Mouse (Mus musculus): ENCODE data around the gene Sde2. TPM values are rescaled to one million over a fixed set of nuclear protein-coding genes. Genes with fewer than 3 reads are reported as not detected.
A peak's percentile ranks its signal among the peaks of the same experiment; 100 is the strongest.
"Not testable (repeated sequence)": the region's sequence is repeated elsewhere in the genome, so short reads cannot be mapped to it uniquely, and the experiment has no call there.

The Sde2 gene
- polyA plus RNA-seq, 1 experiment from 2014 or later, result 36.0 TPM

- Histone ChIP-seq H3K36me3 (no peaks in the 10 kb centered on the region), H3K9me3 (no peaks in the 10 kb centered on the region), H3K4me1 (peaks cover 23% of the 10 kb centered on the region), H3K9ac (no peak within 1 kb of the TSS), H3K4me2 (no peak within 1 kb of the TSS), H3K27ac (no peak within 1 kb of the TSS), H3K27me3 (peaks cover 44% of the 10 kb centered on the region), H3K4me3 (no peak within 1 kb of the TSS)
- ATAC-seq (ENCODE audit: insufficient number of reproducible peaks, insufficient read depth, low FRiP score, low TSS enrichment, low read depth), result no peak
- 44% methylated on average over 10 of the region's 10 CpGs for WGBS
These were observed 41.9 kb downstream of the Sde2 start, which contains the start of gene Lefty2 for GRCm38 (mm10) chr1:180892808-180893207. TSS of gene Lefty2 (plus strand) at chr1:180893108.

GRCm38 (mm10) chr1:180894088-180894987 is 43.4 kb downstream of the Sde2 start:
- H3K9me3 ChIP-seq, H3K36me3 ChIP-seq, H3K4me1 ChIP-seq, H3K27ac ChIP-seq: not testable (repeated sequence)
- peak overlapping the region; percentile 36; the same call in 1 of the 2 replicates for H3K9ac ChIP-seq
- peak; percentile 60; the same call in 1 of the 2 replicates for ATAC-seq (ENCODE audit: insufficient number of reproducible peaks, insufficient read depth, low FRiP score, low TSS enrichment, low read depth)
- peaks cover 40% of the 10 kb centered on the region for H3K27me3 ChIP-seq
- H3K4me2 ChIP-seq, result peak overlapping the region; percentile 54
- WGBS, result 8% methylated on average over 49 of the region's 51 CpGs
- peak overlapping the region; percentile 27 for H3K4me3 ChIP-seq

GRCm38 (mm10) chr1:180901107-180901506 is 50.2 kb downstream of the Sde2 start:
- no peak overlapping the region for H3K9ac ChIP-seq
- no peak for ATAC-seq (ENCODE audit: insufficient number of reproducible peaks, insufficient read depth, low FRiP score, low TSS enrichment, low read depth)
- no peak overlapping the region for H3K27ac ChIP-seq
- H3K4me2 ChIP-seq, result no peak overlapping the region
- H3K4me1 ChIP-seq, result peaks cover 15% of the 10 kb centered on the region
- peaks cover 5% of the 10 kb centered on the region for H3K36me3 ChIP-seq
- no peaks in the 10 kb centered on the region for H3K9me3 ChIP-seq
- no peak overlapping the region for H3K4me3 ChIP-seq
- WGBS, result 2% methylated on average over 4 of the region's 4 CpGs
- H3K27me3 ChIP-seq, result 0 out of 2 replicates have a peak, but pooled peaks cover 3% of the 10 kb centered on the region

GRCm38 (mm10) chr1:180902915-180903314 is 52.0 kb downstream of the Sde2 start:
- Histone ChIP-seq H3K9me3 (no peaks in the 10 kb centered on the region), H3K4me2 (no peak overlapping the region), H3K4me1 (peaks cover 20% of the 10 kb centered on the region), H3K27ac (no peak overlapping the region), H3K9ac (no peak overlapping the region), H3K36me3 (peaks cover 23% of the 10 kb centered on the region), H3K27me3 (0 out of 2 replicates have a peak, but pooled peaks cover 3% of the 10 kb centered on the region), H3K4me3 (no peak overlapping the region)
- no peak for ATAC-seq (ENCODE audit: insufficient number of reproducible peaks, insufficient read depth, low FRiP score, low TSS enrichment, low read depth)
- WGBS, result 26% methylated on average over 5 of the region's 5 CpGs

GRCm38 (mm10) chr1:180903666-180904038 is 52.7 kb downstream of the Sde2 start:
- peak overlapping the region; percentile 90 for H3K27ac ChIP-seq

GRCm38 (mm10) chr1:180904039-180904814 is 53.3 kb downstream of the Sde2 start, which contains the start of gene Pycr2:
TSS of gene Pycr2 (plus strand) at chr1:180904293.
- H3K27me3 ChIP-seq, result 0 out of 2 replicates have a peak, but pooled peaks cover 3% of the 10 kb centered on the region
- under 1% methylated on average over 52 of the region's 52 CpGs for WGBS

More at GRCm38 (mm10) chr1:180903666-180904038, 52.7 kb downstream of the Sde2 start:
- H3K9ac ChIP-seq, result peak overlapping the region; percentile 94
- no peak for ATAC-seq (ENCODE audit: insufficient number of reproducible peaks, insufficient read depth, low FRiP score, low TSS enrichment, low read depth)
- WGBS, result 38% methylated on average over 10 of the region's 10 CpGs
- H3K4me3 ChIP-seq, result peak overlapping the region; percentile 93
- H3K9me3 ChIP-seq, result no peaks in the 10 kb centered on the region
- H3K4me2 ChIP-seq, result peak overlapping the region; percentile 84
- H3K36me3 ChIP-seq, result peaks cover 29% of the 10 kb centered on the region
- H3K4me1 ChIP-seq, result peaks cover 20% of the 10 kb centered on the region
- H3K27me3 ChIP-seq, result 0 out of 2 replicates have a peak, but pooled peaks cover 3% of the 10 kb centered on the region

GRCm38 (mm10) chr1:180904815-180905080 is 53.8 kb downstream of the Sde2 start:
- Histone ChIP-seq H3K4me2 (peak overlapping the region; percentile 84), H3K4me1 (peaks cover 20% of the 10 kb centered on the region), H3K27me3 (0 out of 2 replicates have a peak, but pooled peaks cover under 1% of the 10 kb centered on the region), H3K4me3 (peak overlapping the region; percentile 93), H3K9me3 (no peaks in the 10 kb centered on the region), H3K27ac (peak overlapping the region; percentile 90), H3K9ac (peak overlapping the region; percentile 94), H3K36me3 (peaks cover 34% of the 10 kb centered on the region)
- WGBS, result 3% methylated on average over 5 of the region's 5 CpGs
- ATAC-seq (ENCODE audit: insufficient number of reproducible peaks, insufficient read depth, low FRiP score, low TSS enrichment, low read depth), result no peak

More at GRCm38 (mm10) chr1:180904039-180904814, 53.3 kb downstream of the Sde2 start, which contains the start of gene Pycr2:
- peaks cover 29% of the 10 kb centered on the region for H3K36me3 ChIP-seq
- no peaks in the 10 kb centered on the region for H3K9me3 ChIP-seq
- H3K27ac ChIP-seq, result peak within 1 kb of the TSS; percentile 90
- peak within 1 kb of the TSS; percentile 94 for H3K9ac ChIP-seq
- peak within 1 kb of the TSS; percentile 84 for H3K4me2 ChIP-seq
- H3K4me3 ChIP-seq, result peak within 1 kb of the TSS; percentile 93
- H3K4me1 ChIP-seq, result peaks cover 20% of the 10 kb centered on the region
- peak; percentile 97 for ATAC-seq (ENCODE audit: insufficient number of reproducible peaks, insufficient read depth, low FRiP score, low TSS enrichment, low read depth)

- Histone ChIP-seq H3K4me2 (peak overlapping the region; percentile 84), H3K9me3 (no peaks in the 10 kb centered on the region)
These were observed 54.4 kb downstream of the Sde2 start for GRCm38 (mm10) chr1:180905307-180905706.

GRCm38 (mm10) chr1:180905876-180906275 is 54.9 kb downstream of the Sde2 start:
- no peak for ATAC-seq (ENCODE audit: insufficient number of reproducible peaks, insufficient read depth, low FRiP score, low TSS enrichment, low read depth)
- peak overlapping the region; percentile 84 for H3K4me2 ChIP-seq
- H3K27ac ChIP-seq, result no peak overlapping the region
- H3K4me1 ChIP-seq, result peaks cover 20% of the 10 kb centered on the region
- H3K4me3 ChIP-seq, result peak overlapping the region; percentile 93; the same call in 1 of the 2 replicates
- 94% methylated on average over 17 of the region's 17 CpGs for WGBS
- H3K9ac ChIP-seq, result peak overlapping the region; percentile 94
- no peaks in the 10 kb centered on the region for H3K27me3 ChIP-seq
- H3K9me3 ChIP-seq, result no peaks in the 10 kb centered on the region
- peaks cover 34% of the 10 kb centered on the region for H3K36me3 ChIP-seq

More at GRCm38 (mm10) chr1:180905307-180905706, 54.4 kb downstream of the Sde2 start:
- peaks cover 34% of the 10 kb centered on the region for H3K36me3 ChIP-seq
- peaks cover 20% of the 10 kb centered on the region for H3K4me1 ChIP-seq
- H3K4me3 ChIP-seq, result peak overlapping the region; percentile 93
- ATAC-seq (ENCODE audit: insufficient number of reproducible peaks, insufficient read depth, low FRiP score, low TSS enrichment, low read depth), result no peak
- no peak overlapping the region for H3K27ac ChIP-seq
- 63% methylated on average over 6 of the region's 6 CpGs for WGBS
- peak overlapping the region; percentile 94 for H3K9ac ChIP-seq
- H3K27me3 ChIP-seq, result no peaks in the 10 kb centered on the region

- peak overlapping the region; percentile 84; the same call in 1 of the 2 replicates for H3K4me2 ChIP-seq
- no peak for ATAC-seq (ENCODE audit: insufficient number of reproducible peaks, insufficient read depth, low FRiP score, low TSS enrichment, low read depth)
- peaks cover 27% of the 10 kb centered on the region for H3K4me1 ChIP-seq
- no peak overlapping the region for H3K4me3 ChIP-seq
- no peak overlapping the region for H3K27ac ChIP-seq
- H3K9me3 ChIP-seq, result no peaks in the 10 kb centered on the region
- peaks cover 34% of the 10 kb centered on the region for H3K36me3 ChIP-seq
- no peak overlapping the region for H3K9ac ChIP-seq
- no peaks in the 10 kb centered on the region for H3K27me3 ChIP-seq
- WGBS, result 90% methylated on average over 24 of the region's 24 CpGs
These were observed 55.7 kb downstream of the Sde2 start for GRCm38 (mm10) chr1:180906461-180907147.

- Histone ChIP-seq H3K9ac (no peak overlapping the region), H3K9me3 (no peaks in the 10 kb centered on the region), H3K4me2 (peak overlapping the region; percentile 44), H3K4me3 (no peak overlapping the region), H3K27ac (peak overlapping the region; percentile 57), H3K27me3 (no peaks in the 10 kb centered on the region), H3K36me3 (peaks cover 29% of the 10 kb centered on the region), H3K4me1 (peaks cover 35% of the 10 kb centered on the region)
- no peak for ATAC-seq (ENCODE audit: insufficient number of reproducible peaks, insufficient read depth, low FRiP score, low TSS enrichment, low read depth)
- 51% methylated on average over 8 of the region's 8 CpGs for WGBS
These were observed 60.2 kb downstream of the Sde2 start for GRCm38 (mm10) chr1:180911138-180911537.

Data from embryonic facial prominence, embryonic 13.5 days (tissue).